Mouse (Mus musculus) liver, embryonic 14.5 days (tissue): ENCODE results near the gene Ddhd1. TPM values are rescaled to one million over a fixed set of nuclear protein-coding genes. Genes with fewer than 3 reads are reported as not detected.

Source experiments
- ATAC-seq: fragments of 200-750 bp; cut with Nextera tagmentation; 2 replicates; pipeline ENCODE4 v1.8.0; 2017; ENCODE audit warnings: moderate number of reproducible peaks, mild to moderate bottlenecking, moderate library complexity; ENCODE audit not compliant: insufficient read depth
- DNase-seq, 3 experiments: peaks; one replicate each; pipeline ENCODE4 v3.0.0-alpha.2; 2012 to 2013; ENCODE audit warnings: low read depth in 3 of 3, low spot score in 3 of 3
- H3K27ac ChIP-seq: fragments of 300-500 bp; sonication (generic); 2 replicates; pipeline ENCODE4 v1.5.1; 2014; ENCODE audit warnings: moderate library complexity, mild to moderate bottlenecking, control low read depth, inconsistent platforms
- H3K27me3 ChIP-seq: fragments of 300-500 bp; sonication (generic); 2 replicates; pipeline ENCODE4 v1.6.1; 2014; ENCODE audit warnings: mild to moderate bottlenecking, low read length, moderate library complexity; ENCODE audit not compliant: control insufficient read depth, insufficient read depth
- H3K36me3 ChIP-seq: fragments of 300-500 bp; sonication (generic); replicated peaks from 2 replicates; pipeline ENCODE4 v1.6.1; 2014; ENCODE audit warnings: low read depth; ENCODE audit not compliant: control insufficient read depth, insufficient read depth
- H3K4me1 ChIP-seq, 2 experiments: fragments of 200-500 bp in 1 of 2; fragments of 300-500 bp in 1 of 2; sonication (generic) in 1 of 2; replicated peaks; 2 replicates each; pipeline ENCODE4 v1.6.1; 2012 to 2014; ENCODE audit warnings: antibody characterized with exemption in 1 of 2, inconsistent platforms in 1 of 2, low read length in 1 of 2; ENCODE audit not compliant: control insufficient read depth in 2 of 2, insufficient read depth in 2 of 2
- H3K4me2 ChIP-seq: fragments of 300-500 bp; sonication (generic); 2 replicates; pipeline ENCODE4 v1.6.1; 2014; ENCODE audit warnings: low read depth, mild to moderate bottlenecking, control low read depth, moderate library complexity
- H3K4me3 ChIP-seq, 2 experiments: fragments of 200-500 bp in 1 of 2; fragments of 300-500 bp in 1 of 2; sonication (generic) in 1 of 2; 2 replicates each; pipeline ENCODE4 v1.5.1; 2012 to 2014; ENCODE audit warnings: low read depth in 2 of 2, low read length in 2 of 2, mild to moderate bottlenecking in 2 of 2, control low read depth in 1 of 2, inconsistent platforms in 1 of 2, moderate library complexity in 1 of 2; ENCODE audit not compliant: insufficient read depth in 1 of 2
- H3K9ac ChIP-seq: fragments of 300-500 bp; sonication (generic); replicated peaks from 2 replicates; pipeline ENCODE4 v1.6.1; 2014; ENCODE audit warnings: mild to moderate bottlenecking, control low read depth, moderate library complexity
- H3K9me3 ChIP-seq: fragments of 300-500 bp; sonication (generic); 2 replicates; pipeline ENCODE4 v1.6.1; 2016; ENCODE audit warnings: low read length, mixed read lengths; ENCODE audit not compliant: control insufficient read depth
- CTCF ChIP-seq: IDR thresholded peaks from 2 replicates; pipeline ENCODE4 v1.5.1; 2016; ENCODE audit warnings: antibody characterized with exemption, low read depth, control low read depth
- EP300 ChIP-seq: IDR thresholded peaks from 2 replicates; pipeline ENCODE4 v1.6.1; 2016; ENCODE audit warnings: antibody characterized with exemption, low read depth
- WGBS: fragments of 180-500 bp; shearing (Covaris S2); extraction: QIAGEN DNeasy Blood & Tissue Kit; methylation state at CpG from one replicate; pipeline ENCODE4 v1.1.7; 2014; ENCODE audit not compliant: insufficient replicate concordance; 5-methylcytosine and 5-hydroxymethylcytosine counted together
- polyA plus RNA-seq, 2 experiments: library from polyadenylated mRNA; depleted of rRNA in 1 of 2; stranded (reverse) in 1 of 2; unstranded in 1 of 2; fragments of >200 nt; fragmentation: Nextera tagmentation in 1 of 2; extraction: Ambion mirVana in 1 of 2; gene quantifications; 2 replicates each; pipeline versions ENCODE4 v1.2.1 to v1.2.3; 2012 to 2014

Ddhd1 gene
- polyA plus RNA-seq, 2 experiments: 8.9 to 15.4 TPM

GRCm38 (mm10) chr14:45629938-45630337, 28.0 kb downstream of the Ddhd1 start:
- Histone ChIP-seq H3K27ac (no peak overlapping the region), H3K9me3 (no peaks in the 10 kb centered on the region), H3K27me3 (no peaks in the 10 kb centered on the region), H3K4me2 (no peak overlapping the region), H3K36me3 (no peaks in the 10 kb centered on the region), H3K4me1 (peaks cover 5 to 15% of the 10 kb centered on the region in 2 experiments), H3K4me3 (no peak overlapping the region), H3K9ac (no peak overlapping the region)
- DNase-seq: no peak
- WGBS: 44% methylated on average over 1 of the region's 1 CpGs
- ATAC-seq: no peak
- TF ChIP-seq EP300 (no peak), CTCF (no peak)

- no peaks in the 10 kb centered on the region for H3K27me3 ChIP-seq
- no peak overlapping the region for H3K4me2 ChIP-seq
- 87% methylated on average over 6 of the region's 6 CpGs for WGBS
- no peaks in the 10 kb centered on the region for H3K9me3 ChIP-seq
- no peaks in the 10 kb centered on the region; a peak in 1 of 4 replicates for H3K4me1 ChIP-seq
- H3K4me3 ChIP-seq: no peak overlapping the region
- no peak for ATAC-seq
- peaks cover 47% of the 10 kb centered on the region for H3K36me3 ChIP-seq
- H3K9ac ChIP-seq: no peak overlapping the region
- no peak overlapping the region for H3K27ac ChIP-seq
- TF ChIP-seq EP300 (no peak), CTCF (no peak)
- DNase-seq: no peak
These were observed 39.6 kb downstream of the Ddhd1 start for GRCm38 (mm10) chr14:45618351-45618750.

- H3K27ac ChIP-seq: no peak overlapping the region
- 88% methylated on average over 5 of the region's 5 CpGs for WGBS
- DNase-seq: no peak
- H3K27me3 ChIP-seq: no peaks in the 10 kb centered on the region
- no peak overlapping the region for H3K4me3 ChIP-seq
- no peak overlapping the region for H3K9ac ChIP-seq
- ATAC-seq: no peak
- TF ChIP-seq CTCF (no peak), EP300 (no peak)
- peaks cover 53% of the 10 kb centered on the region for H3K36me3 ChIP-seq
- H3K4me1 ChIP-seq: no peaks in the 10 kb centered on the region; a peak in 1 of 4 replicates
- no peaks in the 10 kb centered on the region for H3K9me3 ChIP-seq
- no peak overlapping the region for H3K4me2 ChIP-seq
These were observed 41.4 kb downstream of the Ddhd1 start for GRCm38 (mm10) chr14:45616526-45616925.

- Histone ChIP-seq H3K9ac (no peak overlapping the region), H3K27ac (no peak overlapping the region), H3K9me3 (no peaks in the 10 kb centered on the region), H3K27me3 (no peaks in the 10 kb centered on the region), H3K36me3 (peaks cover 53% of the 10 kb centered on the region), H3K4me3 (no peak overlapping the region), H3K4me2 (no peak overlapping the region), H3K4me1 (no peaks in the 10 kb centered on the region; a peak in 1 of 4 replicates)
- ATAC-seq (no peak), DNase-seq (no peak)
- WGBS: 98% methylated on average over 2 of the region's 2 CpGs
- TF ChIP-seq CTCF (no peak), EP300 (no peak)
These were observed 42.2 kb downstream of the Ddhd1 start for GRCm38 (mm10) chr14:45615776-45616175.

GRCm38 (mm10) chr14:45614822-45615221, 43.1 kb downstream of the Ddhd1 start:
- Histone ChIP-seq H3K27ac (no peak overlapping the region), H3K9ac (no peak overlapping the region), H3K4me2 (no peak overlapping the region), H3K4me1 (no peaks in the 10 kb centered on the region; a peak in 1 of 4 replicates), H3K4me3 (no peak overlapping the region), H3K9me3 (no peaks in the 10 kb centered on the region), H3K27me3 (no peaks in the 10 kb centered on the region), H3K36me3 (peaks cover 56% of the 10 kb centered on the region)
- ATAC-seq (no peak), DNase-seq (no peak)
- no peak for TF ChIP-seq CTCF
- TF ChIP-seq EP300: no peak
- WGBS: 72% methylated on average over 4 of the region's 4 CpGs
